Mouse (Mus musculus): ENCODE data around the gene 4921524J17Rik.

Gene 4921524J17Rik

GRCm38 (mm10) chr8:85441564-85441963 lies 8.9 kb upstream of the 4921524J17Rik start:
- DNase-seq (ENCODE audit: low read depth) = no peak

- DNase-seq (ENCODE audit: low read depth) = no peak
Observed at GRCm38 (mm10) chr8:85435736-85436135, 3.1 kb upstream of the 4921524J17Rik start.

GRCm38 (mm10) chr8:85434817-85435216 lies 2.2 kb upstream of the 4921524J17Rik start:
- DNase-seq (ENCODE audit: low read depth) = no peak

GRCm38 (mm10) chr8:85433017-85433393 lies 372 bp upstream of the 4921524J17Rik start:
- DNase-seq (ENCODE audit: low read depth) = no peak

- no peak for DNase-seq (ENCODE audit: low read depth)
Observed at GRCm38 (mm10) chr8:85431281-85432167, 1.1 kb downstream of the 4921524J17Rik start.

- DNase-seq (ENCODE audit: low read depth) = no peak
Observed at GRCm38 (mm10) chr8:85430801-85431200, 1.8 kb downstream of the 4921524J17Rik start.

- peak; percentile 64 for DNase-seq (ENCODE audit: low read depth)
Observed at GRCm38 (mm10) chr8:85429219-85429618, 3.4 kb downstream of the 4921524J17Rik start.

GRCm38 (mm10) chr8:85427026-85427425 lies 5.6 kb downstream of the 4921524J17Rik start:
- DNase-seq (ENCODE audit: low read depth) = no peak

- no peak for DNase-seq (ENCODE audit: low read depth)
Observed at GRCm38 (mm10) chr8:85421329-85421728, 11.3 kb downstream of the 4921524J17Rik start.

- no peak for DNase-seq (ENCODE audit: low read depth)
Observed at GRCm38 (mm10) chr8:85408526-85408925, 24.1 kb downstream of the 4921524J17Rik start.

- DNase-seq (ENCODE audit: low read depth) = no peak
Observed at GRCm38 (mm10) chr8:85408053-85408505, 24.6 kb downstream of the 4921524J17Rik start.

GRCm38 (mm10) chr8:85405961-85406360 lies 26.7 kb downstream of the 4921524J17Rik start:
- DNase-seq (ENCODE audit: low read depth) = no peak

GRCm38 (mm10) chr8:85405418-85405817 lies 27.2 kb downstream of the 4921524J17Rik start:
- no peak for DNase-seq (ENCODE audit: low read depth)

GRCm38 (mm10) chr8:85398548-85398947 lies 34.1 kb downstream of the 4921524J17Rik start:
- no peak for DNase-seq (ENCODE audit: low read depth)

- peak; percentile 77 for DNase-seq (ENCODE audit: low read depth)
Observed at GRCm38 (mm10) chr8:85397508-85397907, 35.1 kb downstream of the 4921524J17Rik start.

GRCm38 (mm10) chr8:85396432-85397079 lies 36.1 kb downstream of the 4921524J17Rik start:
- peak; percentile 73 for DNase-seq (ENCODE audit: low read depth)

GRCm38 (mm10) chr8:85395681-85396431 lies 36.8 kb downstream of the 4921524J17Rik start:
- DNase-seq (ENCODE audit: low read depth) = peak; percentile 65

- DNase-seq (ENCODE audit: low read depth) = no peak
Observed at GRCm38 (mm10) chr8:85395017-85395416, 37.6 kb downstream of the 4921524J17Rik start.

- DNase-seq (ENCODE audit: low read depth) = no peak
Observed at GRCm38 (mm10) chr8:85393199-85393598, 39.4 kb downstream of the 4921524J17Rik start.

- DNase-seq (ENCODE audit: low read depth) = no peak
Observed at GRCm38 (mm10) chr8:85391438-85391837, 41.2 kb downstream of the 4921524J17Rik start.

- no peak for DNase-seq (ENCODE audit: low read depth)
Observed at GRCm38 (mm10) chr8:85386205-85386604, 46.4 kb downstream of the 4921524J17Rik start, which contains the start of gene Mylk3. Gene Mylk3, minus strand, starts transcription at chr8:85386345.

GRCm38 (mm10) chr8:85381926-85382325 lies 50.7 kb downstream of the 4921524J17Rik start:
- no peak for DNase-seq (ENCODE audit: low read depth)

All from c-Kit-positive CD71-positive TER-119-negative erythroid progenitor cells, embryonic 14.5 days (primary cell).